Mouse (Mus musculus) G1E (cell line): ENCODE measurements around the gene Tmem186. TPM values are rescaled to one million over a fixed set of nuclear protein-coding genes. Genes with fewer than 3 reads are reported as not detected.

Experiments used
- ATAC-seq: 2 replicates; pipeline ENCODE4 v1.8.0; 2016; ENCODE audit warnings: mild to moderate bottlenecking; ENCODE audit not compliant: insufficient number of reproducible peaks, poor library complexity, low FRiP score, severe bottlenecking; ENCODE audit errors: extremely low read depth
- DNase-seq: peaks from one replicate; pipeline ENCODE4 v3.0.0; 2012; ENCODE audit warnings: low spot score
- H3K27me3 ChIP-seq: 2 replicates; pipeline ENCODE4 v1.6.1; 2012; ENCODE audit warnings: mild to moderate bottlenecking, low read length, inconsistent platforms; ENCODE audit not compliant: insufficient read depth
- H3K36me3 ChIP-seq: replicated peaks from 2 replicates; pipeline ENCODE3; 2012; ENCODE audit warnings: mild to moderate bottlenecking, inconsistent platforms
- H3K4me1 ChIP-seq: 2 replicates; pipeline ENCODE4 v1.6.1; 2012; ENCODE audit warnings: low read depth, low read length, inconsistent platforms, mixed read lengths; ENCODE audit not compliant: insufficient read depth
- H3K4me3 ChIP-seq: 2 replicates; pipeline ENCODE4 v1.5.1; 2012; ENCODE audit warnings: low read depth, mild to moderate bottlenecking, inconsistent platforms, low read length, moderate library complexity, mixed read lengths
- H3K9me3 ChIP-seq: replicated peaks from 2 replicates; pipeline ENCODE4 v1.6.1; 2012; ENCODE audit warnings: inconsistent platforms
- CTCF ChIP-seq: IDR thresholded peaks from 2 replicates; pipeline ENCODE4 v1.5.1; 2012; ENCODE audit warnings: low read depth, low read length, inconsistent platforms, mixed read lengths
- GATA1 ChIP-seq: IDR thresholded peaks from 2 replicates; pipeline ENCODE4 v1.6.1; 2012; ENCODE audit warnings: borderline replicate concordance, low read length, inconsistent platforms, mixed read lengths
- GATA2 ChIP-seq: IDR thresholded peaks from 2 replicates; pipeline ENCODE4 v1.6.1; 2012; ENCODE audit warnings: low read depth, low read length, inconsistent platforms, borderline replicate concordance
- POLR2AphosphoS5 ChIP-seq: IDR thresholded peaks from 2 replicates; pipeline ENCODE4 v1.6.1; 2012; ENCODE audit warnings: low read depth, low read length, inconsistent platforms; ENCODE audit not compliant: insufficient replicate concordance
- TAL1 ChIP-seq: conservative IDR thresholded peaks from 2 replicates; pipeline ENCODE4 v1.6.1; 2012; ENCODE audit warnings: low read depth, low read length, inconsistent platforms, mixed read lengths
- polyA plus RNA-seq: library from polyadenylated mRNA; stranded (reverse); fragments of >175 nt; gene quantifications from 2 replicates; pipeline ENCODE4 v1.2.3, GENCODE M21; 2012
- total RNA-seq, 2 experiments: library from RNA; stranded (forward) in 1 of 2; stranded (reverse) in 1 of 2; fragments of 200-1000 nt in 1 of 2; fragments of >200 nt in 1 of 2; fragmentation: Nextera tagmentation in 1 of 2; gene quantifications; 2 replicates each; pipeline ENCODE4 v1.2.3; 2014 to 2017

Gene Tmem186
- total and polyA plus RNA-seq, 3 experiments = 11.4 to 31.0 (median 13.6) TPM

DNA sequence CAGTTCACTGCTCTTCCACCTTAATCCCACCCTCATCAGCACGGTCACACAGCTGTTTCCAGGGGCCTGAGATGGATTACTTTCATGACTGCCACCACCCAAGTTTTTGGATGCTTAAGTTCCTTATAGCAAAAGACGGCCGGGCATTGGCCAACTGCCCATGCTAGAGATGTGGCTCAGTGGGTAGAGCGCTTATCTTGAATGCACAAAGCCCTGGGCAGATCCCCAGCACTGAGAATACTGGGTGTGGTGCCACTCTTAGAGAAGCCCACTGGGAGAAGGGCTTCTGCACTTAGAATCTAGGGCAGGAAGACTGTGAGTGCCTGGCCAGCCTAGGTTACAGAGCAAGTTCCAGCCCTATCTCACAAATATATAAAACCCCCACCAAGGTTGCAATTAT, 41.2 kb upstream of the Tmem186 start:
- DNase-seq (no peak), ATAC-seq (no peak)
- no peaks in the 10 kb centered on the region for H3K9me3 ChIP-seq
- H3K4me3 ChIP-seq = no peak overlapping the region
- peaks cover 6% of the 10 kb centered on the region; the same call in 1 of the 2 replicates for H3K27me3 ChIP-seq
- peaks cover 4% of the 10 kb centered on the region for H3K36me3 ChIP-seq
- no peak for TF ChIP-seq TAL1
- TF ChIP-seq POLR2AphosphoS5 = no peak
- TF ChIP-seq GATA1 = no peak
- no peak for TF ChIP-seq GATA2
- TF ChIP-seq CTCF = no peak
- H3K4me1 ChIP-seq = peaks cover 36% of the 10 kb centered on the region

DNA sequence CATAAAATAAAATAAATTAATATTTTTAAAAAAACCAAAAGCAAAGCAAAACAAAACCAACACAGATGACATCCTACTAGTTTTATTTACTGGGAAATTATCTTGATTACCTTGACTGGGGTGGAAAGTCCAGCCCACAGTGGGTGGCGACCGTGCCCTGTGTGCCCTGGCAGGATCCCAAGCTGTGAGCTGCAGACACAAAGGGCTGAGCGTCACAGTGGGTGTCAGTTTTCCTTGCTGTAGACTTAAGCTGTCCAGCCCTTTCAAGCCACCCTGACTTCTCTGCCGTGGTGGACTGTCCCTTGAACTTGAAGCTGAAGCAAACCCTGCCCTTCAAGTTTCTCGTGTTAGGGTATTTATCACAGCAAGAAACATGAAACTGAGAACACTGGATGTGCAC, 40.5 kb upstream of the Tmem186 start:
- DNase-seq (no peak), ATAC-seq (no peak)
- Histone ChIP-seq H3K9me3 (no peaks in the 10 kb centered on the region), H3K4me3 (no peak overlapping the region), H3K4me1 (peaks cover 39% of the 10 kb centered on the region), H3K27me3 (peaks cover 6% of the 10 kb centered on the region; the same call in 1 of the 2 replicates), H3K36me3 (no peaks in the 10 kb centered on the region)
- no peak for TF ChIP-seq TAL1
- TF ChIP-seq CTCF = no peak
- no peak for TF ChIP-seq GATA2
- no peak for TF ChIP-seq POLR2AphosphoS5
- TF ChIP-seq GATA1 = no peak

DNA sequence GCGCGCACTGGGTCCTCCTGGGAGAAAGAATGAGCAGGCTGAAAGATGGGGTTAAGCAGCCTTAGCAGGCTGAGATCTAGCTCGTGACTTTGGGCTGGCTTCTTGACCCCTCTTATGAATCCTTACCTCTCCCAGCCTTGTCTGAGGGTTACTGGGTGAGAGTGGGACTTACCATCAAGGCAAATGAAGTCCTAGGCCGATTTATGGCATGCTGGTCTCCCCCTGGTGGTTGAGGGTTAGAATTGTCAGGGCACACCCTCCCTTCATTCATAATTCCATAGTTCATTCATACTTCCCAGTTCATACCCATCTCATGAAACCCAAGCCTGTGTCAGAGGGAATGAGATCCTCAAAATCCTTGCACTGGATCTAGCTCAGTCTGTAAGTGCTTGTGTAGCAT, 39.3 kb upstream of the Tmem186 start:
- TF ChIP-seq GATA2 = no peak
- TF ChIP-seq GATA1 = no peak
- TF ChIP-seq CTCF = peak; percentile 93
- peaks cover 6% of the 10 kb centered on the region; the same call in 1 of the 2 replicates for H3K27me3 ChIP-seq
- no peaks in the 10 kb centered on the region for H3K36me3 ChIP-seq
- H3K4me1 ChIP-seq = peaks cover 48% of the 10 kb centered on the region
- H3K9me3 ChIP-seq = no peaks in the 10 kb centered on the region
- no peak for ATAC-seq
- peak; percentile 31 for DNase-seq
- H3K4me3 ChIP-seq = no peak overlapping the region

DNA sequence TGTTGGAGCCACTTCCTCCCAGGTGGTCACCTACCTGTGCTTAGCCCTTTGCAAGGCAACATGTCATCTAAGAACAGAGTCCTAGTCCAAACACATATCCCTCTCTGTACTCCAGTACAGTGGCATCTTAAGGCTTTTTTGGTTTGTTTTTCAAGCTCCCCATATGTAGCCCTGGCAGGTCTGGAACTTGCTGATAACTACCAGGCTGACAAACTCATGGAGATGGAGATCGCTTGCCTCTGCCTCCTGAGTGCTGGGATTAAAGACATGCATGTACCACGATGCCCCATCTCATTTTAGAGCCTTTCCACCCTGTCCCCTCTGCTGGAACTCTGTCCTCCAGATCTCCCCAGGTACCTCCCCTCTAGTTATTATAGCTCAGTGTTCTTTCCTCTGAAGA, 38.7 kb upstream of the Tmem186 start:
- Histone ChIP-seq H3K27me3 (peaks cover 6% of the 10 kb centered on the region; the same call in 1 of the 2 replicates), H3K4me1 (peaks cover 53% of the 10 kb centered on the region), H3K36me3 (no peaks in the 10 kb centered on the region), H3K4me3 (no peak overlapping the region), H3K9me3 (no peaks in the 10 kb centered on the region)
- no peak for DNase-seq
- no peak for ATAC-seq
- TF ChIP-seq CTCF (no peak), POLR2AphosphoS5 (no peak), TAL1 (no peak), GATA2 (no peak), GATA1 (no peak)

DNA sequence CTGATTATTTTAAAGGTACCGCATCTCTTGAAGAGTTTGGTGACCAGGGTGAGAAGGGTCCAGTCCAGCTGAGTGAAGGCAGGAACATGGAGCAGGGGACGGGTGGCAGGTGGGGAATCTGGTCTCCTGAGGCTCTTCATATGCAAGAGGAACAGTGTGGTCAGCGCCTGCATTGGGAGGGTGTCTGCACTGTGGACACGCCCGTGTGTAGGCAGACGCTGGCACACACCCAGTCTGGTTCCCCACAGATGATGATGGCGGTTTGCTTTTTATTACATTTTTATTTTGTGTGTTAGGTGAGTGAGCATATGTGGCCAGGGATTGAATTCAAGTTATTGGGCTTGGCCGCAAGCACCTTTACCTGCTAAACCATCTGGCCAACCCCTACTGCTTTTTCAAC, 38.0 kb upstream of the Tmem186 start:
- Histone ChIP-seq H3K9me3 (no peaks in the 10 kb centered on the region), H3K27me3 (peaks cover 6% of the 10 kb centered on the region; the same call in 1 of the 2 replicates), H3K36me3 (peaks cover under 1% of the 10 kb centered on the region), H3K4me1 (peaks cover 60% of the 10 kb centered on the region), H3K4me3 (no peak overlapping the region)
- TF ChIP-seq TAL1 = no peak
- no peak for TF ChIP-seq GATA2
- no peak for TF ChIP-seq CTCF
- TF ChIP-seq GATA1 = no peak
- TF ChIP-seq POLR2AphosphoS5 = no peak
- ATAC-seq (no peak), DNase-seq (no peak)

DNA sequence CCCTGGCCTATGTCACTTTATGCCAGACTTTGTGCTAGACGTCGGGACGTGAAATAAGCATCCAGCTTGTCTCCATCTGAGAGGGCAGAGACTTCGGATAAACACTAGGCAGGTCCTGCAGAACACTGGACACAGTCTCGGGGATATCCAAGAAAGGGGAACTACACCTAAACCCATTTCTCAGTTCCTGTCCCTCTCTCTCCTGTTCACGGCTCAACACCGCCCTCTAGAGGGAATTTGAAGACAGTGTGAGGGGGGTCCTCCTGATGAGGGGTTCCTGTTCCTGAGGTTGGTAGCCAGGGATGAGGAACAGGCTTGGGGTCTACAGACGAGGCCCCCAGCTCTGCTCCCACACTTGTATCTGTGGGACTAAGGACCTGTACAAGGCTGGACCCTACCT, 36.7 kb upstream of the Tmem186 start:
- TF ChIP-seq GATA1 = no peak
- no peak for TF ChIP-seq POLR2AphosphoS5
- TF ChIP-seq CTCF = peak; percentile 56; the same call in 1 of the 2 replicates
- no peak for TF ChIP-seq TAL1
- TF ChIP-seq GATA2 = no peak
- no peak for ATAC-seq
- Histone ChIP-seq H3K4me3 (no peak overlapping the region), H3K27me3 (peaks cover 6% of the 10 kb centered on the region; the same call in 1 of the 2 replicates), H3K9me3 (no peaks in the 10 kb centered on the region), H3K36me3 (peaks cover 12% of the 10 kb centered on the region), H3K4me1 (peaks cover 73% of the 10 kb centered on the region)
- peak; percentile 43 for DNase-seq
